In genomic region chr11:101086323-101086674, GRCm38 (mm10) we compare ENCODE assay signal across 9 mouse cellular contexts. TPM values are rescaled to one million over a fixed set of nuclear protein-coding genes. Genes with fewer than 3 reads are reported as not detected.
A peak's percentile ranks its signal among the peaks of the same experiment; 100 is the strongest.
DNase-seq lines count a peak whose midpoint lies in the region; ATAC-seq lines count a peak whose summit lies in the region.
"Had no signal": no experiment of that assay in that cellular context is flagged by ENCODE, and none has a peak within 500 bp of the region (broad histone marks: within the 10 kb centered on the region; RNA-seq: fewer than 3 reads in every experiment).

No protein-coding gene starts in this region.

- H3K27ac ChIP-seq in heart, embryonic 13.5 days (replicated peaks) = peak overlapping the region; percentile 87
- peak overlapping the region; percentile 86 for H3K27ac ChIP-seq in hindbrain, embryonic 16.5 days (ENCODE audit: low read depth, low read length)
- peak overlapping the region; percentile 86 for H3K27ac ChIP-seq in midbrain, embryonic 14.5 days (replicated peaks; ENCODE audit: low read depth, low read length)

- H3K27me3 ChIP-seq in heart, embryonic 13.5 days (replicated peaks) = peaks cover 2% of the 10 kb centered on the region
- no peaks in the 10 kb centered on the region for H3K27me3 ChIP-seq in hindbrain, embryonic 16.5 days (replicated peaks; ENCODE audit: control insufficient read depth, insufficient read depth, low read length)
- no peaks in the 10 kb centered on the region for H3K27me3 ChIP-seq in midbrain, embryonic 14.5 days (ENCODE audit: control insufficient read depth, insufficient read depth, low read length)
- H3K27me3 ChIP-seq: Patski had no signal

- H3K4me3 ChIP-seq in heart, embryonic 13.5 days = peak overlapping the region; percentile 79
- H3K4me3 ChIP-seq in hindbrain, embryonic 16.5 days (ENCODE audit: low read length) = no peak overlapping the region
- H3K4me3 ChIP-seq in midbrain, embryonic 14.5 days (replicated peaks; ENCODE audit: low read depth, low read length) = no peak overlapping the region

- no peak for DNase-seq in heart, postnatal 36 days
- peak; percentile 55 to 69 for DNase-seq in cerebellum, postnatal 25 days
- DNase-seq in midbrain, embryonic 14.5 days = no peak
- no peak for DNase-seq in thymus, postnatal 14 days
- DNase-seq in lung, postnatal 4 days = no peak

- intact Hi-C loops in heart, postnatal 36 days (cut with DNase I) = no loop called here

- peak overlapping the region; percentile 93 for H3K4me2 ChIP-seq in heart, embryonic 13.5 days
- peak overlapping the region; percentile 97 for H3K4me2 ChIP-seq in hindbrain, embryonic 16.5 days (ENCODE audit: low read length)
- H3K4me2 ChIP-seq in midbrain, embryonic 14.5 days (ENCODE audit: low read length) = peak overlapping the region; percentile 94

- no peaks in the 10 kb centered on the region for H3K9me3 ChIP-seq in heart, embryonic 13.5 days
- no peaks in the 10 kb centered on the region for H3K9me3 ChIP-seq in hindbrain, embryonic 16.5 days (ENCODE audit: control insufficient read depth, low read length)
- H3K9me3 ChIP-seq in midbrain, embryonic 14.5 days (ENCODE audit: control insufficient read depth, low read length) = no peaks in the 10 kb centered on the region

- H3K36me3 ChIP-seq in heart, embryonic 13.5 days = peaks cover 47% of the 10 kb centered on the region
- H3K36me3 ChIP-seq in hindbrain, embryonic 16.5 days (ENCODE audit: control insufficient read depth, insufficient read depth, low read length) = peaks cover 26% of the 10 kb centered on the region
- H3K36me3 ChIP-seq in midbrain, embryonic 14.5 days (ENCODE audit: control insufficient read depth, insufficient read depth, low read length) = peaks cover 40% of the 10 kb centered on the region

- peaks cover 45% of the 10 kb centered on the region for H3K4me1 ChIP-seq in heart, embryonic 13.5 days
- H3K4me1 ChIP-seq in hindbrain, embryonic 16.5 days (ENCODE audit: control insufficient read depth, insufficient read depth, low read depth, low read length) = peaks cover 35% of the 10 kb centered on the region
- peaks cover 32% of the 10 kb centered on the region for H3K4me1 ChIP-seq in midbrain, embryonic 14.5 days (ENCODE audit: control insufficient read depth, insufficient read depth, low read length)

- 75% methylated on average over 6 of the region's 6 CpGs for WGBS in heart, embryonic 13.5 days
- 79% methylated on average over 6 of the region's 6 CpGs for WGBS in hindbrain, embryonic 16.5 days
- WGBS in midbrain, embryonic 14.5 days = 88% methylated on average over 6 of the region's 6 CpGs

- no peak for ATAC-seq in heart, embryonic 13.5 days (ENCODE audit: extremely low read depth, insufficient number of reproducible peaks, low FRiP score, low TSS enrichment)
- ATAC-seq in hindbrain, embryonic 16.5 days = no peak
- ATAC-seq in midbrain, embryonic 14.5 days (ENCODE audit: low FRiP score, low TSS enrichment) = no peak
- ATAC-seq in CD4-positive, CD25-positive, alpha-beta regulatory T cell, adult 4 months = no peak

- H3K9ac ChIP-seq in heart, embryonic 13.5 days = peak overlapping the region; percentile 97
- H3K9ac ChIP-seq in hindbrain, embryonic 16.5 days (ENCODE audit: low read depth, low read length) = peak overlapping the region; percentile 95; the same call in 1 of the 2 replicates
- no peak overlapping the region for H3K9ac ChIP-seq in midbrain, embryonic 14.5 days (replicated peaks; ENCODE audit: low read length)

RNA-seq across cellular contexts. Expression of gene Mlx, which starts 0.8 kb away (rescaled TPM):
- polyA plus RNA-seq in heart, embryonic 13.5 days (2015; fragmentation: Nextera tagmentation; extraction: Ambion mirVana) = 36.3 and 41.6 TPM in 2 replicates
- 10 to 100 TPM; 18.8 to 23.1 TPM for total RNA-seq in heart, postnatal 36 days (2021)
- polyA plus RNA-seq in hindbrain, embryonic 16.5 days (2015; fragmentation: Nextera tagmentation; extraction: Ambion mirVana) = 91.5 and 101 TPM in 2 replicates
- polyA plus RNA-seq in midbrain, embryonic 14.5 days (2014; fragmentation: Nextera tagmentation; extraction: Ambion mirVana) = 92.9 and 100 TPM in 2 replicates
- 10 to 100 TPM; 60.2 to 68.1 TPM for polyA plus RNA-seq in CD4-positive, CD25-positive, alpha-beta regulatory T cell, adult 4 months (2017; shearing (Covaris generic))

RNA-seq across cellular contexts. Expression of gene Coasy, which starts 3.9 kb away (rescaled TPM):
- 26.8 and 28.4 TPM in 2 replicates for polyA plus RNA-seq in heart, embryonic 13.5 days (2015; fragmentation: Nextera tagmentation; extraction: Ambion mirVana)
- 10 to 100 TPM; 17.2 to 18.8 TPM for total RNA-seq in heart, postnatal 36 days (2021)
- 42.5 and 45.9 TPM in 2 replicates for polyA plus RNA-seq in hindbrain, embryonic 16.5 days (2015; fragmentation: Nextera tagmentation; extraction: Ambion mirVana)
- 43.6 and 44.4 TPM in 2 replicates for polyA plus RNA-seq in midbrain, embryonic 14.5 days (2014; fragmentation: Nextera tagmentation; extraction: Ambion mirVana)
- polyA plus RNA-seq in CD4-positive, CD25-positive, alpha-beta regulatory T cell, adult 4 months (2017; shearing (Covaris generic)) = 10 to 100 TPM; 17.4 to 27.7 TPM

RNA-seq across cellular contexts. Expression of gene Hsd17b1, which starts 8.1 kb away (rescaled TPM):
- polyA plus RNA-seq in heart, embryonic 13.5 days (2015; fragmentation: Nextera tagmentation; extraction: Ambion mirVana) = 0.14 and 0.17 TPM in 2 replicates
- under 1 TPM; 0.46 to 0.58 TPM for total RNA-seq in heart, postnatal 36 days (2021)
- polyA plus RNA-seq in hindbrain, embryonic 16.5 days (2015; fragmentation: Nextera tagmentation; extraction: Ambion mirVana) = 0.26 and 0.50 TPM in 2 replicates
- polyA plus RNA-seq in midbrain, embryonic 14.5 days (2014; fragmentation: Nextera tagmentation; extraction: Ambion mirVana) = 0.16 and 0.43 TPM in 2 replicates
- under 1 TPM in 1 of 2 experiments, not detected in 1; 0.32 TPM for polyA plus RNA-seq in CD4-positive, CD25-positive, alpha-beta regulatory T cell, adult 4 months (2017; shearing (Covaris generic))

RNA-seq across cellular contexts. Expression of gene Psmc3ip, which starts 8.9 kb away (rescaled TPM):
- polyA plus RNA-seq in heart, embryonic 13.5 days (2015; fragmentation: Nextera tagmentation; extraction: Ambion mirVana) = 21.4 and 26.6 TPM in 2 replicates
- total RNA-seq in heart, postnatal 36 days (2021) = 1 to 10 TPM; 1.9 to 4.1 TPM
- 17.9 and 19.0 TPM in 2 replicates for polyA plus RNA-seq in hindbrain, embryonic 16.5 days (2015; fragmentation: Nextera tagmentation; extraction: Ambion mirVana)
- polyA plus RNA-seq in midbrain, embryonic 14.5 days (2014; fragmentation: Nextera tagmentation; extraction: Ambion mirVana) = 19.2 and 19.6 TPM in 2 replicates
- polyA plus RNA-seq in CD4-positive, CD25-positive, alpha-beta regulatory T cell, adult 4 months (2017; shearing (Covaris generic)) = 1 to 10 TPM; 8.4 to 9.8 TPM

RNA-seq across cellular contexts. Expression of gene Naglu, which starts 16.5 kb away (rescaled TPM):
- 13.5 and 13.7 TPM in 2 replicates for polyA plus RNA-seq in heart, embryonic 13.5 days (2015; fragmentation: Nextera tagmentation; extraction: Ambion mirVana)
- 10 to 100 TPM in 1 of 2 experiments, 1 to 10 TPM in 1; 9.1 to 10.1 TPM for total RNA-seq in heart, postnatal 36 days (2021)
- 13.8 and 13.9 TPM in 2 replicates for polyA plus RNA-seq in hindbrain, embryonic 16.5 days (2015; fragmentation: Nextera tagmentation; extraction: Ambion mirVana)
- polyA plus RNA-seq in midbrain, embryonic 14.5 days (2014; fragmentation: Nextera tagmentation; extraction: Ambion mirVana) = 9.5 and 9.8 TPM in 2 replicates
- polyA plus RNA-seq in CD4-positive, CD25-positive, alpha-beta regulatory T cell, adult 4 months (2017; shearing (Covaris generic)) = 1 to 10 TPM; 7.6 to 7.9 TPM

Comparison
In these comparisons a context has a peak if more than half of its experiments do, and no peak if none do; other contexts are left out.
1. DNase-seq: peak in cerebellum, postnatal 25 days (2 of 2); none in heart, postnatal 36 days (0 of 2), midbrain, embryonic 14.5 days (single experiment), thymus, postnatal 14 days (single experiment) and lung, postnatal 4 days (0 of 2).
2. Peak in every context shown above with its lines, with median percentiles within 50 percentile points of each other: H3K27ac ChIP-seq and H3K4me2 ChIP-seq.